Mouse (Mus musculus) C2C12 (cell line): ENCODE results near the gene Sdhc. TPM values are rescaled to one million over a fixed set of nuclear protein-coding genes. Genes with fewer than 3 reads are reported as not detected.

ENCODE experiments used
- H3K27me3 ChIP-seq: one replicate; pipeline ENCODE4 v1.6.1; 2011; ENCODE audit not compliant: control insufficient read depth, insufficient read depth, insufficient read length
- H3K36me3 ChIP-seq: one replicate; pipeline ENCODE4 v1.6.1; 2011; ENCODE audit not compliant: control insufficient read depth, insufficient read depth
- H3K4me3 ChIP-seq: one replicate; pipeline ENCODE4 v1.5.1; 2011; ENCODE audit warnings: mild to moderate bottlenecking, control low read depth; ENCODE audit not compliant: poor library complexity, insufficient read depth, severe bottlenecking
- H3K79me2 ChIP-seq: one replicate; pipeline ENCODE4 v1.6.1; 2011; ENCODE audit not compliant: control insufficient read depth, insufficient read depth
- H3K79me3 ChIP-seq: one replicate; pipeline ENCODE4 v1.6.1; 2011; ENCODE audit warnings: low read depth, control low read depth
- H3ac ChIP-seq: one replicate; pipeline ENCODE3; 2011; ENCODE audit warnings: low read depth; ENCODE audit not compliant: control insufficient read depth, insufficient read length
- CEBPB ChIP-seq: IDR thresholded peaks from one replicate; pipeline ENCODE4 v1.6.1; 2011; ENCODE audit warnings: low read depth, mild to moderate bottlenecking, control low read depth, moderate library complexity
- CTCF ChIP-seq: IDR thresholded peaks from one replicate; pipeline ENCODE4 v1.5.1; 2011; ENCODE audit not compliant: control insufficient read depth, insufficient read depth, insufficient read length
- FOSL1 ChIP-seq: IDR thresholded peaks from one replicate; pipeline ENCODE4 v1.8.0; 2011; ENCODE audit warnings: mild to moderate bottlenecking, low read length; ENCODE audit not compliant: poor library complexity, insufficient read depth, severe bottlenecking
- MAX ChIP-seq: IDR thresholded peaks from one replicate; pipeline ENCODE4 v1.6.1; 2011; ENCODE audit warnings: mild to moderate bottlenecking, control low read depth
- MYOD1 ChIP-seq: IDR thresholded peaks from one replicate; pipeline ENCODE4 v1.6.1; 2011; ENCODE audit warnings: low read depth; ENCODE audit not compliant: control insufficient read depth, insufficient read length
- MYOG ChIP-seq: IDR thresholded peaks from one replicate; pipeline ENCODE4 v1.6.1; 2011; ENCODE audit not compliant: control insufficient read depth, insufficient read length; ENCODE audit errors: extremely low read depth
- USF1 ChIP-seq: IDR thresholded peaks from one replicate; pipeline ENCODE4 v1.6.1; 2011; ENCODE audit warnings: low read depth, mild to moderate bottlenecking, control low read depth, moderate library complexity
- polyA plus RNA-seq: library from polyadenylated mRNA; unstranded; fragments of >200 nt; fragmentation: generic; extraction: Trizol; gene quantifications from one replicate; pipeline ENCODE4 v1.2.1, GENCODE M21; 2012; ENCODE audit warnings: missing spikeins

The Sdhc gene
- polyA plus RNA-seq, 1 experiment: 147 TPM

GRCm38 (mm10) chr1:171193093-171193840, 42.9 kb upstream of the Sdhc start:
- H3K79me3 ChIP-seq: no peaks in the 10 kb centered on the region
- H3K4me3 ChIP-seq: no peak overlapping the region
- no peaks in the 10 kb centered on the region for H3K27me3 ChIP-seq
- H3K79me2 ChIP-seq: no peaks in the 10 kb centered on the region
- no peaks in the 10 kb centered on the region for H3K36me3 ChIP-seq
- TF ChIP-seq CEBPB: no peak
- no peak for TF ChIP-seq MYOD1
- TF ChIP-seq MYOG: no peak
- TF ChIP-seq FOSL1: no peak
- TF ChIP-seq MAX: no peak
- no peak for TF ChIP-seq CTCF
- no peak for TF ChIP-seq USF1
- H3ac ChIP-seq: no peak overlapping the region

- no peak overlapping the region for H3K4me3 ChIP-seq
- H3K36me3 ChIP-seq: no peaks in the 10 kb centered on the region
- no peaks in the 10 kb centered on the region for H3K79me2 ChIP-seq
- H3K79me3 ChIP-seq: no peaks in the 10 kb centered on the region
- no peak overlapping the region for H3ac ChIP-seq
- no peaks in the 10 kb centered on the region for H3K27me3 ChIP-seq
- TF ChIP-seq FOSL1 (no peak), MYOD1 (no peak), CTCF (no peak), MYOG (no peak), CEBPB (no peak), MAX (no peak), USF1 (no peak)
Observed at GRCm38 (mm10) chr1:171192283-171192682, 41.9 kb upstream of the Sdhc start.

- no peak overlapping the region for H3K4me3 ChIP-seq
- TF ChIP-seq USF1 (no peak), MYOD1 (no peak), MAX (no peak), CEBPB (no peak), FOSL1 (no peak), MYOG (no peak), CTCF (no peak)
- no peak overlapping the region for H3ac ChIP-seq
- no peaks in the 10 kb centered on the region for H3K79me3 ChIP-seq
- H3K27me3 ChIP-seq: no peaks in the 10 kb centered on the region
- H3K79me2 ChIP-seq: no peaks in the 10 kb centered on the region
- no peaks in the 10 kb centered on the region for H3K36me3 ChIP-seq
Observed at GRCm38 (mm10) chr1:171190832-171191231, 40.4 kb upstream of the Sdhc start.

- Histone ChIP-seq H3K79me3 (no peaks in the 10 kb centered on the region), H3K79me2 (no peaks in the 10 kb centered on the region), H3K4me3 (no peak overlapping the region), H3K36me3 (no peaks in the 10 kb centered on the region), H3ac (no peak overlapping the region), H3K27me3 (no peaks in the 10 kb centered on the region)
- no peak for TF ChIP-seq CTCF
- no peak for TF ChIP-seq MYOD1
- no peak for TF ChIP-seq USF1
- no peak for TF ChIP-seq MYOG
- no peak for TF ChIP-seq MAX
- no peak for TF ChIP-seq FOSL1
- TF ChIP-seq CEBPB: no peak
Observed at GRCm38 (mm10) chr1:171189476-171190114, 39.2 kb upstream of the Sdhc start.

- H3K36me3 ChIP-seq: no peaks in the 10 kb centered on the region
- H3K79me2 ChIP-seq: no peaks in the 10 kb centered on the region
- no peak overlapping the region for H3K4me3 ChIP-seq
- no peaks in the 10 kb centered on the region for H3K27me3 ChIP-seq
- no peak overlapping the region for H3ac ChIP-seq
- H3K79me3 ChIP-seq: no peaks in the 10 kb centered on the region
- TF ChIP-seq FOSL1: no peak
- TF ChIP-seq MYOD1: no peak
Observed at GRCm38 (mm10) chr1:171189046-171189445, 38.6 kb upstream of the Sdhc start.
